Mouse (Mus musculus) liver, embryonic 14.5 days (tissue): ENCODE results near the gene Slc17a1.
A peak's percentile ranks its signal among the peaks of the same experiment; 100 is the strongest.

Experiments
- CTCF ChIP-seq: IDR thresholded peaks from 2 replicates; pipeline ENCODE4 v1.5.1; 2016; ENCODE audit warnings: antibody characterized with exemption, low read depth, control low read depth
- EP300 ChIP-seq: IDR thresholded peaks from 2 replicates; pipeline ENCODE4 v1.6.1; 2016; ENCODE audit warnings: antibody characterized with exemption, low read depth

DNA sequence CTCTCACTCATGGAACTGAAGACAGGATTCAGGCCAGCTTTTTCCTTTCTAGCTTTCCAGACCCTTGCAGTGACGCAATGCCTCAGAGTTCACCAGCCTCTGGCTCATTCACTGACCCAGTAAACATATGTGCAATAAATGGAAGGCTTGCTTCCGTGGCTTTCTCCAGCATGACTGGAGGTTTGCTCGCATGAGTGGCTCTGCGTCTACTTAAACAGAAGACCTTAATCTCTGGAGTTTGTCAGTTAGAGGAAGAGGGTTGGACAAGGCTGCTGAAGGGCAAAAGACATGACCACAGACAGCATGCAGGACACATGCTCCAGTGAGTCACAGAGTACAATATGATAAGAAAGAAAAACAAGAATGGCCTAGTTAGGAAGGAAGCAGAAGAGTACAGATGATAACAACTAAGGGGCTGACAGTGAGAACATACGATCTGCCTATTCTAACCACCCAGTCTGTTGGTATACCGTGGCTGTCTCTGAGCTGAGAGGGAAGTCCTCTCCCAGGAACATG lies 46.3 kb downstream of the Slc17a1 start:
- TF ChIP-seq CTCF: no peak
- peak; percentile 66 for TF ChIP-seq EP300
